Mouse (Mus musculus) T-helper 2 cell (primary cell): ENCODE results near the gene Pwwp2b.

Experiments used
- in situ Hi-C: fragments of 300-600 bp; cut with MboI, MseI; formaldehyde crosslinking; loops from one replicate; pipeline ENCODE4 v1.15.1; 2025; ENCODE audit warnings: high pct_unique_total_duplicates

Gene Pwwp2b

DNA sequence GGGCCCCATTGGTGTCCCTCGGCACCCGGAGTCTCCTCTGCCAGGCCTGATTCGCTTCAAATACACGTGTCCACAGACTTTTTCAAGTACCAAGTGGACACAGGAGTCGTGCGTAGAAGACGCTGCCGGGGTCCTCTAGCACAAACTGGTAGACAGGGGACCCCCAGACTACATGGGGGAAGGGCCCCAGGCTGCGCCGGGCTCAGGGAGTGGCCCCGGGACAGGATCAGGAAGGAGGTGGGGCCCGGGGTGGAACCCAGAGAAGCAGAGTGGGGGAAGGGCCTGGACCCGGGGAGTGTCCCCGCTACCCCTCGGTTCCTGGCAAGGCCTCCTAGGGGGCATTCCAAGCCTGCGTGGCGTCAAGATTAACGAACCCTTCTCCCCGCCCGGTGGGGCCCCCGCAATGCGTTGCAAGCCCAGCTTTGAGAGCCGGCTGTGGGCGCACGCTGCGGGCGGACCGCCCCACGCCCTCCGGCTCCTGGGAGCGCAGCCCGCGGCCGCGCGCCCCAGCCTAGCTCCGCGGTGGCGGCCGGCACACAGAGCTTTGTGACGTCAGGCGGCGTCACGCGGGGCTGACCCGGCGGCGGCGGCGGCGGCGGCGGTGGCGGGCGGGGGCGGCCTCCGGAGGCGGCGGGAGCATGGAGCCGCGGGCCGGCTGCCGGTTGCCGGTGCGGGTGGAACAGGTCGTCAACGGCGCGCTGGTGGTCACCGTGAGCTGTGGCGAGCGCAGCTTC is at the start of gene Pwwp2b:
Gene Pwwp2b (plus strand): TSS at position 602 of the 734 bp plus-strand sequence.
- in situ Hi-C loops, result loop anchor here (10.0 kb wide), 1 partner anchor 1933 kb away; the partner anchor contains the start of gene Ebf3

DNA sequence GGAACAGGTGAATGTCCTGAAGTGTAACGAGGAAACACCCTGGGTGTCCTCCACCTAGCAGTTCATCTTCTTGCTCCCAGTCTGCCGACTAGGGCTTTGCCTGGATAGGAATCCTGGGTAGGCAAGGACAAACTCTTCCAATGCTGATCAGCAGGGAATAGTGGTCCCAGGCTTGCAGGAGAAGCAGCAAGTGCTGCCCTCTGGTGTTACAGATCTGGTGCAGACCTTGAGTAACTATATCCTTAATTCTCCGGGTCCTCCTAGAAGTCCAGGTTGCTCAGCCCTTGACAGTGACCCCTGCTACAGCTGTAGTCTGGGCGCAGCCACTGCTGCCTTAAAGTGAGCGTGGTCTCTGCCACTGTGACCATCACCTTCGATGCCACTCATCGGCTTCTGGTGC is 48.2 kb upstream of the Pwwp2b start:
- in situ Hi-C loops, result no loop called here

DNA sequence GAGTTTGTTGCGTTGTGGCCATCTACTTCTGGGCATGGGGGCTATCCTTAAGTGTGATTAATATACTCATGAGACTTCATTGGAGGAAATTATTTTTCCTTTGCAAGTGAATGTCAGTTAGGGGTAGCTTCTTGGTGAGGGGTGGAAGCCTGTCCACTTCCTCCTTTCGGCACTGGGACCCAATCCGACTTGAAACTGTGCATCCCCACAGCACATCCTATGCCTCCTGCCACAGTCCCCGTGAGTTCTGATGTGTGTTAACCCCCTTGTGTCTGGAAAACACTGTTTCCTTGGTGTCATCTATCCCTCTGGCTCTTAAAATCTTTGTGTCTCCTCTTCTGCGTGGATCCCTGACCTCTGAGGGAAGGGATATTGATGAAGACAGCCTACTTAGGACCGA is 47.1 kb upstream of the Pwwp2b start:
- in situ Hi-C loops, result no loop called here

DNA sequence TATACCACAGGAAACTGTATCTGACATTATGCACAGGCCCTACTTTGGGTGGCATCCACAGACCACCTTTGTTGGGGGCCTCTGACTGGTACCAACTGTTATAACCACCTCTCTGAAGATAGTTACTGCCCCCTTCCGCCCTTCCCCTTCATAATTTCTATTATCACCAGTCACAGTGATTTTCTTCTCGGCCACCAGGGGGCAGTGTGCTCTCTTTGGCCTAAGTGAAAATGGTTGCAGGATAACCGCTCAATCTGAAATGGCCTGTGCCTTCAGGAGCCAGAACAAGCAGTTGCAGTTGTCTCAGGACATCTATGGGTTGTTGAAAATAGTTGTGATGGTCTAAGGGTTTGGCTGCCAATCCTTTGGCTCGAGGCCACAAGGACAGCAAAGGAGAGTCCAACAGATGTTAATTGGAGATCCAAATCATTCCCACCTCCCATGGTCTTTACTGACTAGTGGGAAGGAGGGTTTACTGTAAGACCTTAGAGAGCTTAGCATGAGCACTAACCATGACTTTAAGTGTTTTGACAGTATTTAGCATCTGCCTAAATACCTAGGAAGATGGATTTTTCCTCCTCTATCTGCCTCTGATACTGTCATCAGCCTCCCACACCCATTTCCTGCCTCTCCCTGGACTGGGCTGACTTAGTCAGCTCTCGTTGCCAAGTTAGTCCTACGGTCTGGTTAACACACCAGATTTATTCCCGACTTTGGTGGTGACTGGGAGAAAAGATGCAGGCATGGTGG is 40.1 kb upstream of the Pwwp2b start:
- in situ Hi-C loops, result loop anchor here (5.0 kb wide), 1 partner anchor 86 kb away; no protein-coding TSS in a partner anchor

DNA sequence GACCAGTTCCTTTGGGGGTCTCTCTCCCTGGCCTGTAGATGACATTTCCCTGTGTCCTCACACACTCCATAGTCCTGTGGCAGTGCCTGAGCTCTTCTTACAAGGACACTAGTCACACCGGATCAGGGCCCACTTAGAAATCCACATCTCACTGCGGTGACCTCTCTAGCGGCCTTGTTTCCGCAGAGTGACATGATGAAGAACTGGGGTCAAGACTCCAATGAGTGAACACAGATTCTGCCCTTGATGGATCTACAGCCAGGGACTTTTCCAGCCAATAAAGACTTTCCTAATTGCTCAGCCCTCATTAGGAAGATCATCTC is 39.5 kb upstream of the Pwwp2b start:
- in situ Hi-C loops, result loop anchor here (5.0 kb wide), 1 partner anchor 86 kb away; no protein-coding TSS in a partner anchor

DNA sequence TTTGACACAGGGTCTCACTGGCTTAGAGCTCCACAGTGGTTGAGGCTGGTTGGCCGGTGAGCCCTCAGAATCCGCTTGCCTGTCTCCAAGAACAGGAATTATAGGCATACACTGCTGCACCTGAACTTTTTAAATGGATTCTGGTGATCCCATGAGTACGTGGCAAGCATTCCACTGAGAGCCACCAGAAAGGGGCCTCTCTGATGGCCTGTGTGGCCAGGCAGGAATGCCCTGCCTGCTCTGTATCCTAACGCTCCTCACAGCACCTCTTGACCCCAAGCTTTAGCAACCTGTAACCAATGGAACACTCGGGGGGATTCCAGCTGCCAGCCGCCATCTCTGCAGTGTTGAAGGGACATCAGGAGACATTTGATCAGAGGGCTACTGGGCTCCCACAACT is 36.5 kb upstream of the Pwwp2b start:
- in situ Hi-C loops, result no loop called here

DNA sequence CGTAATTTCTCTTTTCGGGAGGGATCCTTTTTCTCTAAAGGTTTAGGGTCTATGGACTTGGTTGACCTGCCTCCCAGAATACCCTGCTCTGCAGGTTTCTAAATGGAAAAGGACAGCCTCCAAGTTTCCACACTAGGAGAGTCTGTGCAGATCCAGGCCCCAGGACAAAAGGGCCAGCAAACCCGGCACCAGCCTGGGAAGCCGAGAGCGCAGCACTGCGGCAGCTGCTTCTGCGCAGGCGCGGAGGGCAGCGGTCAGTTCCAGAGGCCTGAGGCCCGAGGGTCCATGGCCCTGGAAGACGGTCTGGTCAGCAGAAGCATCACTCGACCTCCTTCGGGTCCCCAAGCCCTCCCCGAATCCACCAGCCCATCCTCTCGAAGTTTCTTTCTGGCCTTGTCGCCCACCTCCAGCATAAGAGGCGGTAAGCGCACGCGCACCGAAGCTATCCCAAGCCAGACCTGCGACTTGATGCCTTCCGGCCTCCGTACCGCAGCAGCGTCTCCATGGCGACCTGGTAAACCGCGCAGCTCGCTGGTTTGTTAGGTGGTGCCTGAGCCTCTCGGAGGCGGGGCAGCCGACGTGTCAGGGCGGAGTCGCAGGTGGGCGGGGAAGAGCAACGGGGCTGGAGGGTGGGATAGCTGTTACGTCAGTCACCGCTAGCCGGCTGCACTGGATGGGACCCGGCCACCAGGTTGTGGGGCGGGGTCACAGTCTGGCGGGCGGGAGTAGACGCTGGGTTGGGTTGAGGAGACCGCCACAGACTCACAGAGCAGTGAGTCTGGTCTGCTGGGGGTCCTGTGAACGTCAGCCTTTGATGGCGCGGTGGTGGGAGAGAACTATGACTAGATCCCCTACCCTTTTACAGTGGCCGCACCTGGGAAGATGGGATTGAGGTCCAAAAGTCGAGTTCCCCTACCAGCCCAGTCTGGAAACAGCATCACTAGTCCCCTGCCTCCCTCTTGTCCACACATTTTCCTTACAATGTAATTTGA is 35.2 kb upstream of the Pwwp2b start, which contains the start of the genes Lrrc27 and Stk32c:
Gene Lrrc27 (plus strand): TSS at position 235 of the 992 bp plus-strand sequence.
Gene Stk32c (minus strand): TSS at position 554 of the 992 bp plus-strand sequence.
- in situ Hi-C loops, result no loop called here

DNA sequence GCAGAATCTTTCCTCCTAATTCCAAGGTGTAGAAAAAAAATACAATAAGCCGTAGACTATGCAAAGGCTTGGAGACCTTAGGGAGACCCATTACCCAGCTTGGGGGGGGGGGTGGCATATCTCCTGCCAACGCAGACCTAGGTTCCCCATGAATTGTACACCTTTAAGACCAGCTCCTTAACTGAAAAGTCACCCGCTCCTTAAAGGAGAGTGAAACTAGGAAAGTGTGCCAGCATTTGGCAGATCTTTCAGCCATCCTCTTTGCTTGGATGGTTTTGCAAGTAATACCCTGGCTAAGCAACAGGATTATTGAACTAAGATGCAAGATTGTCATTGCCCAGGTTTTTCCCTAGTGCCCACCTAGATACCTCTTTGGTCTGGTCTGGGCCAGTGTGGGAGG is 34.5 kb upstream of the Pwwp2b start:
- in situ Hi-C loops, result no loop called here

DNA sequence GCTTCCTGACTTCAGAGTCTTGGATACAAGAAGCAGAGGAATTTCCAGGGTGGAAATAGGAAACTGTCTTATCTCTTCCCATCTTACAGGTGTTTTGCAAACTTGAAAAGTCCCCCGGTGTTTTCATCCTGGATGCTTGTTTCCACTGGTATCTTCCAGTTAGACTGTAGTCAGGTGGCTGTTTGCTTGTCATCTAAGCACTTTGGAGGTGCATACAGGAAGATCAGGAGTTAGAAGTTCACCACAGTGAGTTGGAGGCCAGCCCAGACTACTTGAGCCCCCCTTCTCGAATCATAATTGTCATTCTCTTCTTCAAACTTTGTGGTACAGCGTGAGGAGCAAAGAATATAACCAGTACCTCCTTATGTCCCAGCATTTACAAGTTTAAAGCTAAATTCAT is 34.1 kb upstream of the Pwwp2b start:
- in situ Hi-C loops, result no loop called here

DNA sequence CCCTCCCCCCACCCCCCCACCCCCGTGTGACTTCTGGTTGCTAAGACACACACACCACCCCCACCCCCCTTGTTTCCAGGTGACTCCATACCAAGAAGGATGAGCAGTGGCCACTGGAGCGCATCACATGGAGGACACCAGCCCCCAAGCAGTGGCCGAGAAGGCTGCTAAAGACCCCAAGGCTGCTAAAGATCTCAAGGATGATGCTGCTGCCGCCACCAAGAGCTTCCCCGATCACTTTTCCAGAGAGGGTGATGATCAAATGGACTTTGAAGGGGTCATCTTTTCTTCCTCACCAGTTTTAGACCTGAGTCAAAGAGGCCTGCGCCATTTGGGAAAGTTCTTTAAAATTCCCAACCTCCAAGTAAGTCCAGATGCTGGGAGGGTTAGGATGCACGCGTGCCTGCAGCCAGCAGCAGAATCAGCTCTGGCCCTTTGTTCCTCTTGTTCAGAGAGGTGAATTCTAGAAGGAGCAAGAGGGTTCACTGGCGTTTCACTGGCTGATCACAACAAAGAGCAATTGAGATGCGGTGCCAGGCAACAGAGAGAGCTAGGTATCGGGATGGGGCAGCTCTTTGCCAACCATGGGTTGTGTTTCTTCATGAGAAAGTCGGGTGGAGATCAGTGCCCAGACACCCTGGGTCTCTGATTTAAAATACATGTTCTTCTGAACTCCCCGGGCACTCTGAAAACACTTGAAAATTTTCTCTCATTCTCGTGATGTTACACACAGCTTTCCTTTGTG is 33.5 kb upstream of the Pwwp2b start:
- in situ Hi-C loops, result no loop called here

DNA sequence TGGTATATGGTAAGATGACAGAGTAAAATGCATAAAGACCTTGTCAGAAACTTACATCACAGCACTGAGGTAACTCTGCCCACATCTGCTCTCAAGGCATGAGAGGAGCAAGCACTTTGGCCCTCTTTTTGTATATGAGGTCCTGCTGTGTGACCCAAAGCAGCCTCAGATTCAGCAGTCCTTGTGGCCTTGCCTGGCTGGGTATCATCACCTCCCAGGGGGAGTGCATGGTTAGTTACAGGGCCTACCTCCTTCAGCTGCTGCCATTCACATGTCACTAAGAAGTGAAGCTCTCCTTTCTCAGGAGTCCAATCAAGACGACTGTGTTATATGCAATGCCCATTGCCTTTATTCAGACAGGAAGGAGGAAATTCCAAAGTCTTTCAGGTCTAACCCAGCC is 32.8 kb upstream of the Pwwp2b start:
- in situ Hi-C loops, result no loop called here

DNA sequence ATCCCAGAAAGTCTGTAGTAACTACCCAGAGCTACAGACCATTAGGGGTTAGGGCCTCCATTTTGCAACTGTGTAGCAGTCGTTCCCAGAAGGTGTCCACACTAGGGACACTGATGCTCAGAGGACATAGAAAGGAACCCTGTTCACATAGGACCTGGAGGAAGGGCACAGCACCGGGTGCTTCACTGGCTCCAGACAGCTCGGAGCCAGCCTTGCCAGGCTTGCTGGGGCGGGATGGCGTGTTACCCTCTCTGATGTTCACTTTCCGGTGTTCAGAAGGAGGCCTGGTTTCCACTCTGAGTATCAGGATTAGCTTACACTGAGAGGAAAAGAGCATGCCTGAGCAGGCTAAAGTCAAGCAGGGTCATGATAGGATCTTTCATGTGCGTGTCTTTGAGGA is 32.3 kb upstream of the Pwwp2b start:
- in situ Hi-C loops, result no loop called here

DNA sequence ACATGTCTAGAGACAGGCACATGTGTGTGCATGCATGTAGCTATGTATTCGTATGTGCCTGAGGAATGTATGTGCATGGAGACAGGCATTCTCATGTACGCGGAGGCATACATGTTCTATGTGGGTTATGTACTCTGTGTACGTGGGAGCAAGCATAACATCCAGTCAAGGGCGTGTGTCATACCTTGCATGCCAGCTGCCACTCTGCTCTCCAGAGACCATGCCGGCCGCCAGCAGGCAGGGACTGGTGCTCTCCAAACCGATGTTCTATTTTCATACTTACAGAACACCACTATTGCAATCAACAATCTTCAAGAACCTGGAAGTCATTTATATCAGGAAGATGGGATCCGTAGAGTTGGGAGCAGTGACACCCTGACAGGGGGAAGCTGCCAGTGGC is 31.8 kb upstream of the Pwwp2b start:
- in situ Hi-C loops, result no loop called here

DNA sequence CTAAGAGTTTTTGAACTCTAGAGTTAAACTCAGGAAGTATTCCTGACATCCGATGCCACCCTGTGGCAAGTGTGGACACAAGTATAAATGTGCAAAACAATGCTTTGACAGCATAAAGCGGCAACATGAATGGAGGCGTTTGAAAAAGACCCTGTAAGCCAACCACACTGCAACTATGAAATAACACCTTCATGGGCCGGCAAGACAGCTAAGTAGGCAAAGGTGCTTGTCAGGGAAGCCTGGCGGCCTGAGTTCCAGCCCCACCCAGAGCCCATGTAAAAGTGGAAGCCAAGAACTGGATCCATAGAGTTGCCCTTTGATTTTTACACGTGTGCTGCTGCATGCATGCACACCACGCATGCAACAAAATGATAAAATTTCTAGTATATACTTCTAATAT is 31.2 kb upstream of the Pwwp2b start:
- in situ Hi-C loops, result no loop called here

DNA sequence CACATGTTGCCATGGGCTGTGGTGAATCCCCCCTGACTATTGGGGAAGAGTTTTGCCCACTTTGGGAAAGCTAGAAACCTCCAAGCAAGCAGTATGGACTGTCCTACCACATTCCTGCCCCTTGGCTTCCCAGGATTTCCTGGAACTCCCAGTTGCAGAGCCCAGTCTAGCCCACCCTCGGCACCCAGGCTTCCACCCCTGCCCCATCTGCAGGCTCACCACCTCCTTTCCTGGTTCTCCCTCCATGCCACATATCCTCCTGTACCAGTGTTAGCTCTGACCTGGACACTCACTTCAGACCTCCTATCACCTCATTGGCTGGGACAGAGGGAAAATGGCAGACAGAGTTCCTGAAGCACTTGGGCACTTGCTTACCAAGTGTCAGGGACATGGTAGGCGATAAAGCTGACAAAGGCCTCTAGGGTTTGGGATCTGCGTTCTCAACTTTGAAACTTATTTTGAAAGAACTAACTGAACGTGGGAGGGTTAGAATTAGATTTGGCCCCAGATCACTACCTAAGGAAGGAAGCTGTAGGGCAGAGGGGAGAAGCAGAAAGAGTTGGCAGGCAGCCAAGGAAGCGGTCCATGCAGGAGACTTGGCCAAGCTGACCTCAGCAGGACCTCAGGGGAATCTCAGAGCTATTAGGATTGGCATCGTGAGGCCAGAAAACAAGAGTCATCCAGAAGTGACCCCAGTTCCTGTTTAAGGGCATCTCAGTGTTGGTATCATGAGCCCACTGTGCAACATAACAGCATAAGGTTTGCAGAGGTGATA is 29.5 kb upstream of the Pwwp2b start:
- in situ Hi-C loops, result no loop called here

DNA sequence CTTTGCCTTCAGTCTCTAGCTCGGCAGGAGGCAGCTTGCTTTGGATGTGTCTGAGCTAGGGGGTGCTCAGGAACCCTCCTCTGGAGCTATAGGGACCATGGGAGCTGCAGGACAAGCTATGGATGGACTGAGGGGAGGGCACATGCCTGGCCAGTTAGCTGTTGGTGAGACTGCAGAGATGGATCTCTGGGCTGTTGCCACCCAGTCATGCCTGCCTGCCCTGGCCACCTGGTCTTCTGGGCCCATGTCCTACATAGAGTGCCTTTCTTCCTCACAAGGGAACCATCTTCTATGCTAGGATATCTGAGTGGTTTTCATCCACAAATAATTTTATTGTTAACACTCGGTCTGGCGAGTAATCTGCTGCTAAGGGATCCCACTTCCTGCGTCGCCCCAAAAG is 28.8 kb upstream of the Pwwp2b start:
- in situ Hi-C loops, result no loop called here

DNA sequence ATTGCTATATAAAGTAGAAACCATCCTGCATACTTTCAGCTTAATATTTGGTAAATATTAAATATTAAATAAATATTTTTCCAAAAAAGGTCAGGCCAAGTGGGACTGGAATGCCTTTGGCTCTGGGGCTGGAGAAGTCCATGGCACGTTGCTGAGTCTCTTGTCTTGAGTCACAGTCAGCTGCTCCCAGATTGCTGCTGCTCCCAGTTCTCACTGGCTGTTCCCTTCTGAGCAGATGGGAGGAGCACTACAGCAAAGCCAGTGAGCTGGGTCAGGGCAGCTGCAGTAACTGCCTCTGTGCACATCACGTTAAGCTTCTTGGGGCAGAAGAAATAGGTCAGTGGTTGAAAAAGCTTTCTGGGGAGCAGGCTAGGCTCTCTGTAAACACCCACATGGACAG is 28.0 kb upstream of the Pwwp2b start:
- in situ Hi-C loops, result no loop called here

DNA sequence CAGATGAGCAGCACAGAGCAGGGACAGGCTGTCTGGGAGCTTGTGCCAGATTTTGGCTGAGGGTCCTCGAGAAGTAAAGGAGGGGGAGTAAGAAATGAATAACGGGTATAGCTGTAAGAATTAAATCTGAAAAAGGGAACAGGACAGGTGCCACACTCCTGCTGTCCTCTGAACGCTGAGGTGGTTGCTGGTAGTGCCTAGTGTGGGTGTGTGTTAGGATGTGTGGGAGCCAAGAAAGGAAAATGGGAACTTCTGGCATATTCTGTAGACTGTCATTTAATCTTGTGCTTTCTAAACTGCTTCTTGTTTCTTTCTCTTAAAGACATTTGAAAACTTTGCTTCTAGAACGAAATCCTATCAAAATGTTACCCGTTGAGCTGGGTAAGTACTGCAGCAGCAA is 27.2 kb upstream of the Pwwp2b start:
- in situ Hi-C loops, result no loop called here

DNA sequence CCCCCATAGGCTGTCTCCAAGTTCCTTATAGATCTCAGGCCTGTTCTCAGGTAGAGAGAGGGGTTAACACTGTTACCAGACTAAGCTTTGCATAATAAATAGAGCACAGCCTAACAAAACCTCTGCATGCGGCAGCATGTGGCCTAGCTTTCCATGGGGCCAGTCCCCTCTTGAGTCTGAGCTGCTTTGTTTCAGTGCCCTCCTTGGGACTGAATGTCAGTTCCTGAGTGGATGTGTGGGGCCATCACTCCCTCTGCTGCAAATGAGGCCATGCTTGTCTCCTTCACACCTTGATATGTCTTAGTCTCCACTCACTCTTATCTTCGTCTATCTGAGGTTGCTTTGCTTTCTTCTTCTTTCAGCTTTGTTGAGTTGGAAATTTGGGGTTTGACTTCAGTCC is 26.4 kb upstream of the Pwwp2b start:
- in situ Hi-C loops, result no loop called here

DNA sequence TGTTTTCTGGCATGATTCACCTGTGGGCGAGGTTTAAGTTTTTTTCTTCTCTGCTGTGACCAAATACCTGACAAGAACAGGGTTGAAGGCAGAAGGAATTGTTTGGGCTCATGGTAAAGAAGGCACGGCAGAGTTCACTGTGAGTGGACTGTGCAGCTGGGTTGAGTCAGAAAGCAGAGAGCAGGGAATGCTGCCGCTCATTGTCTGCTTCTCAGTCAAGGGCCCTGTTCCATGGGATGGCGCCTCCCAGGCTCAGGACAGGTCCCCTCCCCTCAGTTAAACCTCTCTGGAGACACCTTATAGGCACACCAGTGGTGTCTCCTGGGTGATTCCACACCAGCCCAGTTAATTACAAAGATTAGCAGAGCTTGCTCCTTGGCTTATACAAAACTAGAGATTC is 25.9 kb upstream of the Pwwp2b start:
- in situ Hi-C loops, result no loop called here
